Mouse (Mus musculus): ENCODE results near the gene Hdac10.

The Hdac10 gene

DNA sequence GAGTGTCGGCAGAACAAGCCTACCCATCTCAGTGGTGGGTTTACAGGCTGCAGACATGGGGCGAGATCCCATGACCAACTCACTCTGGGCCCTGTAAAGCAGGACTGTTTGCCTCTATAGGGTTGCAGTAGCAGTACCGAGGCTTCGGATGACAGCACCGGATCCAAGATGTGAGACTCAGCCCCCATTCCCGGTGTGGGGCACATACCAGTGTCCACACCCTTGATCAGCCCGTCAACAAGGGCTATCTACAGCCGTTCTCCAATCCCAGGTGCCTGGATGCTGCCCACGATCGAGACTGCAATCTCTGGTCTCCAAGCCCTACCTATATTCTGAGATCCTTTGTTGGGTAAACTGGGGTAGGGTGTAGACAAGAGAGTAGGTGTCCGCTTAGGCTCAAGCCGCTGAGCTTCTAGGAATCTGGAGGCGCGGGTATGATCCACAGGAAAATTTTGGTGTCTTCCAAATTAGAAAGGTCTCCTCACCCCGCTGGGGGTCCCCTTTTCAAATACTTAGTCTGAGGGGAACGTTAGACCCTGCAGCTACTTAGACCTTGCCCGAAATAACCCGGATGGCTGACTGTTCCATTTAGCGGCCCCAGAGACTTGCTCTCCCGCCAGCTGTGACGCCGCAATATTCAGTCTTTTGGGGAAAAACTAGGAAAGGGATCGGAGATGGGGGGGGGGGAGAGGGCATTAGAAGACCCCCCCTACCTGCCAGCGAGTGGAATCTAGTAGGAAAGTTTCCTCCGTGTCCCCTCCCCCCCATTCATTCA lies 20.2 kb upstream of the Hdac10 start:
- DNase-seq (ENCODE audit: low read depth, low spot score), result no peak

DNA sequence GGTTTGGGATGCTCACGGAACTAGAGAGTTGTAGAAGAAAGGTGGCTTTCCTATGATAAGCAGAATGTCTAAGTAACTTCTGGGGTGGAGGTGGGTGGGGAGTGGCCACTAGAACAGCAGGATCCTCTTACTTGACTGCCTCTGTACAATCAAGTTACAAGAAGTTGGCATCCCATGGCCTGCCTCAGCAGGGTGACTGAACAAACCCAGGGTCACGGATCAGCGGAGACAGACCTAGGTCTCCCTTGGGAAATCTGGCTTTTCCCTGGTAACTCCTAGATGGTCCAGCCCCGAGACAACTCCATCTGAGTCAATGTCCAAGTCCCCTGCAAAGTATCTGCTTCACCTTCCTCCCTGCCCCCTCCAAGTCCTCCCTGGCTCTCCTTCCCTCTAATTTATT lies 19.4 kb upstream of the Hdac10 start:
- DNase-seq (ENCODE audit: low read depth, low spot score), result peak; percentile 20

DNA sequence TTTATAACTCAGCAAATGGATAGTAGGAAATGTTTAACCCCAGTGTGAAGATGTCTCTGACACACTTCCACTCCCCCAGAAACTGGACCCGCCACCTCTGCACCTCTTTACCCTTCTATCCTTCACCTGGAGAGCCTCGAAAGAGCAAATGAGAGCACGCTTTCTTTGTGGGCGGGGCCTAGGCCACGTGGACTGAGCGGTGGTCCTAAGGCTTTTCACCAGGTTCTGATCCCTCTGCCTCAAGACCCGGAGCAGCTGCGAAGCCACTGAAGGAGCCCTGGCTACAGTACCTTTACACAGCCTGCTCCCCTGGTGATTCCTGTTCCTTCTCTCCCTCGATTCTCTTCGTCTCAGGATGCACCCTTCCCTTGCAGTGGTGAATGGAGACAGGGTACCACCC lies 19.0 kb upstream of the Hdac10 start:
- peak; percentile 36 for DNase-seq (ENCODE audit: low read depth, low spot score)

DNA sequence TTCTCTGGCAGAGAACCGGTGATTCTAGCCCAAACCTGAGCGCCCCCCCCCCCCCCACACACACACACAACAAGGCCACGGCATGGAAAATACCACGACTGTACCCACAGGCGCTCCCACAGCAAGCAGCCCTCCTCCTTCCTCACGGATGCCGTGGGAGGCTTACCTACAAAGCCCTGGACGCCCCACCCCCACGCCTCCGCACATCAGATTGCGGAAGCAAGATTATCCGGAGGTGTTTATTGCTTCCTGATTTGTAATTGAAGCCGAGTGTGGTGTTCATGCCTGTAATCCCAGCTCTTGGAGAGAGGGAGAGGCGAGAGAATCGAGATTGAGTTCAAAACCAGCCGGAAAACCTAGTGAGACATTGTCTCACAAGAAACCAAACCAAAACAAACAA lies 18.5 kb upstream of the Hdac10 start:
- peak; percentile 62 for DNase-seq (ENCODE audit: low read depth, low spot score)

DNA sequence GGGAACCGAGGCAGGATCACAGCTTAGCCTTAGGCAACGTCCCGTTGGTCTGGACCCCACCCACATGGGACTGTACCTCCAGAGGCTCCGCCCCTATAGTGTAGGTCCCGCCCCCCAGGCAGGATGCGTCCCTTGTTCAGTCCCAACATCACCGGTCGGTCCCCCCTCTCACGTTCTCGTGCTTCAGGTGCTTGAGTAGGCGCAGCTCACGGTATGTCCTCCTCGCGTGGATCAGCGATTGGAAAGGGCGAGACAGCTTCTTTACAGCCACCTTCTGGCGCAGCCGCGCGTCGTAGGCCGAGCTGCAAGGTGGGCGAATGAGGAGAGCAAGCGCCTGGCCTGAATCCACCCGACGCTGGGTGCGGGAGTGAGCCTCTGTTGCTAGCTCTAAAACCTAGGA lies 18.0 kb upstream of the Hdac10 start:
- DNase-seq (ENCODE audit: low read depth, low spot score), result peak; percentile 72

DNA sequence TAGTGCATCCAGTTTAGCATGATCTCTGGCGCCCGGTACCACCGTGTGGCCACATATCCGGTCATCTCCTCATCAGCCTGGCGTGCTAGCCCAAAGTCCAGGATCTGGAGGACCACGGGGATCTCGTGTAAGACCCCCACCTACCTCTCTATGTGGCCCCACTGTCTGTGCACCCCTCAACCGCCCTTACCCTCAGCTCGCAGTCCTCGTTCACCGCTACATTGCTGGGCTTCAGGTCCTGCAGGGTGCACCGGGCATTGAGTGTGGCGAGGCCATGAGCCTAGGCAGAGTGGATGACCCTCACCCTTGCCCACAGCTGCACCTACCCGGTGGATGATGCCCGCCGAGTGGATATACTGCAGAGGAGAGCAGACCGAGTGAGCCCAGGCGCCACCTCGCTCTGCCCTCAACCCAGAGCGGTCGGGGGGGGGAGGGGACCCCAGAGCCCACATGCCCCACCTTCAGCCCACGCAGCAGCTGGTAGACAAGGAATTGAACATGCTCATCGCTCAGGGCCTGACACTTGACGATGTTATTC lies 17.4 kb upstream of the Hdac10 start:
- no peak for DNase-seq (ENCODE audit: low read depth, low spot score)

DNA sequence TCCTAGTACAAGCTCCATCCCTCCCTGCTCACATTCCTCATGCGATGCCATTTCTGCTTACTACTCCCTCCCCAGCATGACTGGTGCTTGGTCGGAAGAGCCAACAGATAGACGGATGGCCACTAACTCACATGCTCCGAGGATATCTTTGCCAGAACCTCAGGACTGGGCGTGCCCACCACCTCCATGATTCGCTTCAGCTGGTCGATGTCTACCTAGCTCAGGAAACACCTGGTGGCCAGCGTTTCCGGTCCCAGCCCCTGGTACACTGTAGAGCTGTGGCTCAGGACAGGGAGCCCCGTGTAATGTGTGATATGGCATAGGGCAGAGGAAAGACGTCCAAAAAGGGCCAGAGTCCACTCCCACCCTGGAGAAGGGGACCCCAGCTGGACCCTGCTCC lies 16.5 kb upstream of the Hdac10 start:
- DNase-seq (ENCODE audit: low read depth, low spot score), result peak; percentile 29

DNA sequence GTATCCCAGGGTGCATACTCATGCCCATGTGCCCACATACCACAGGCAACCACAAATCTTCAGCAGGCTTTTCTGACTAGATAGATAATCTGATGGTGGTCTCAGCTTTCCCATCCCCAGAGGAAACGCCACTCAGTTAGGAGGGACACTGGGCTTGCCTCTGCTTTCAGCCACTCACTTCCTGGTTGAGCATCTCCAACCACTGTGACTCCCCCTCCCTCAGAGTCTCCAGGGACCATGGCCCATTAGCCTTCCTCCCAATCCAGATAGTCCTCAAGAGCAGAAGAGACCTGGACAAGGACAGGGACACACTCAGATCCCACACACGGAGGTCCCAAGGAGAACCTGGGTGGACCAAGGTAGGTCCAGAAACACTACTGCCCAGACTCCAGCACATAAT lies 14.6 kb upstream of the Hdac10 start:
- no peak for DNase-seq (ENCODE audit: low read depth, low spot score)

DNA sequence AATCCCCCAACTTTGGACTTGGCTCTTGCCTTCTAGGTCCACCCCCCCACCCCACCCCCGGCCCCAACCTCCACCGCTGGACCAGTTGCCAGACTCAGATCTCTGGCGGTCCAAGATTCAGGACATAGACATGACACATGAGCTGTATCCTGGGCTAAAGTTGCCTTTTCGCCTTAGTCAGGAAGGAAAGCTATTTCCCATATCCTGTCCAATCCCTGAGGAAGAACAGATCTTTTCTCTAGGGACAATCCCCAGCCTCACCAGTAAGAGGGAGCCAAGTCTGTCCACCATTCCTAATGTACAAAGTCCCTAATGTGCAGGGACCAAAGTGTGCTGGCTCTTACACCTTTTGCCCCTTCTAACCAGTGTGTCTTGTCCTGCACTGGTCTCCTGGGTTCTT lies 13.4 kb upstream of the Hdac10 start:
- DNase-seq (ENCODE audit: low read depth, low spot score), result no peak

DNA sequence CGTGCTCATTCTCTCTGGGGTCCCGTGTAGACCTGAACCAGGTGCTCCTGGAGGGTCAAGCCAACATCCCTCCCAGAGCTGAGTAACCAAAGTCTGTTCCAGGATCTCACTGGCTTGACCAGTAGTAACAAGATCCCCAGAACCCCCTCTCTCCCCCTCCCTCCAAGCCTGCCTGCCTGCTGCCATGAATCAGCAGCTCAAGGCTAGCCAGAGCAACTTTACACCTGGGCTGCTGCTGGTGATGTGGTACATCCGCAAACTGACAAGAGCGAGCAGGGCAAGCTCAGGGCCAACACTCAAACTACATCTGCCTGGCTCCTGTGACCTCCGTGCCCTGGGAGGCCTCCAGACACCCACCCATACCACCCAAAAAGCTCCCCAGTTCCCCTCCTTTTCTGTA lies 12.9 kb upstream of the Hdac10 start:
- DNase-seq (ENCODE audit: low read depth, low spot score), result no peak

DNA sequence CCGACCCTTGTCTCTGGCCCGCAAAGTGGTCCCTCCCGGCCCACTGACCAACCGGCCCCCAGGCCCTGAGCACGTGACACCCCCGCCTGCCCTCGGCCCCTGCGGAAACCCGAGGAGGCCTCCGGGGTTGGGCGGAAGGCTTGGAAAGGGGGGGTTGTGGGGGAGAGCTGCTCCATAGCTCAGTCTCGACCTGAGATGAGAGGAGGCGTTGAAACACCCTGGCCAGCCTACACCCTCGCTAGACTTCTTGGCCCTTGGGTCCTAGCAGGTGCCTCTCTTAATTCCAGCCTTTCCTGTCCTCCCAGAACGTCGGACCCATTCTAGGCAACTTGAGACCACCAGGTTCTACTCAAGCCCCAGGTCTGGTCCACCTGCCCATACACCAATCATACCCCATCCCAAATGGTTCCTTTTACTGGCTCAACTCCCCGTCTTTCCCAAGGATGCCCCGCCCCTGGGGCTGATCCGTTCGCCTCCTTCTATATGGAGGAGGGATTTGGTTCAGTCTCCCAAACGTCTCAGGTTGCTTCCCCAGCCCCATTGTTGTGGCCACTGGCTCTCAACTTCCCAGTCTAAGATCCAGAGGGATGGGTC lies 12.3 kb upstream of the Hdac10 start, which contains the start of gene Mapk12:
Gene Mapk12, minus strand, starts transcription at position 45 of the 594 bp plus-strand sequence.
- DNase-seq (ENCODE audit: low read depth, low spot score), result no peak

DNA sequence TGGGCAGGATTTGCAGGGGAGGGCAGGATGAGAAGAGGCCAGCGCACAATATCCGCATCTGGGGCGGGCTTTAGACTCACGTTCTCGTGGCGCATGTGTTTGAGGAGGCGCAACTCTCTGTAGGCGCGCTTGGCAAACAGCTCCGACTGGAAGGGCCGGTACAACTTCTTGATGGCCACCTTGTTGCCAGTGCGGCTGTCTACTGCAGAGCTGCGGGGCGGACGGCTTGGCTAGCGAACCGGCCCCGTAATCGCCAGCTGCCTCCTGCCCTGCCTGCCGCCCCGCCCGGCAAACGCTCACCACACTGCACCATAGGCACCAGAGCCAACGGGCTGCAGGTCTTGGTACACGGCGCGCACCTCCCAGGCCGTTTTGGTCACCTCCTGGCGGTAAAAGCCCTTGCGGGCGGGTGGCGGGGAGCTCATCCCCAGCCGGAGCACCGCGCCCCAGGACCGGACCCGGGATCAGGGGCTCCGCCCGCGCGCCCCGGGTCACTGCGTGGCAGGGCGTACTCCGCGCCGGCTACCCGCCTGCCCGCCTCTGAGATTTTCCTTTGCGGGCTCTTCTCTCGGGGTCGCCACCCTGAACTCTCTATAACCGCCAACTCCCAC lies 11.7 kb upstream of the Hdac10 start:
- DNase-seq (ENCODE audit: low read depth, low spot score), result no peak

DNA sequence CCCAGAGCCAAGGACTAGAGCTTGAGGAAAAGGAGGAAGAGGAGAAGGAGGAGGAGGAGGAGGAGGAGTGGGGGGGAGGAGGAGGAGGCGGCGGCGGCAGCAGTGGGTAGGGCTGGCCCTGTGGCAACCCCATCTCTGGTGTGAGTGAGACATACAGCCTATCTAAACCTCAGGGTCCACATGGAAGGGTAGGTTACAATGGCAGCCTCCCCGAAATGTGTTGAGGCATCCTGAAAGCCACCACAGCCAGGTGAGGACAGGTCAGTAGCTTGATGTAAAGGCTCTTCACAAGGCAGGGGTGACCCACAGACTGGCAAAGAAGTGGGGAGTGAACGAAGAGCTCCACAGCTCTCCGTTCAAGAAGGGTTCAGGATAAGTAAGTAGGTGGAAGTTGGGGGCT lies 10.0 kb upstream of the Hdac10 start:
- no peak for DNase-seq (ENCODE audit: low read depth, low spot score)

DNA sequence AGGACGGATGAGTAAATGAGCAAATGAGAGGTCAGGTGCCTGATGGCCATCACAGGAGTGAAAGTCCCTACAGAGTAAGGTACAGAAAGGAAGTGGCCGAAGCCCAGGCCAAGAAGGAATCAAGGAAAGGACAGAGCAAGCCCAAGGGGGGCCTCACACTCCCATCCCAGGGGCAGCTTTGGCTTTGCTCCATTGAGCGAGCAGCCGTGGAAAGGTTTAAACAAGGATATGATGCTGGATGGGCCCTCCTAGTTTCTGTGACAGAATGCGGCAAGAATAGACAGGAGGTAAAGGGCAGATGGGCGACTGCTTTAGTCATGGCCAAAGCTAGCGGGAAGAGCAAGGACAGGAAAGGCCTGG lies 9.5 kb upstream of the Hdac10 start:
- DNase-seq (ENCODE audit: low read depth, low spot score), result no peak

DNA sequence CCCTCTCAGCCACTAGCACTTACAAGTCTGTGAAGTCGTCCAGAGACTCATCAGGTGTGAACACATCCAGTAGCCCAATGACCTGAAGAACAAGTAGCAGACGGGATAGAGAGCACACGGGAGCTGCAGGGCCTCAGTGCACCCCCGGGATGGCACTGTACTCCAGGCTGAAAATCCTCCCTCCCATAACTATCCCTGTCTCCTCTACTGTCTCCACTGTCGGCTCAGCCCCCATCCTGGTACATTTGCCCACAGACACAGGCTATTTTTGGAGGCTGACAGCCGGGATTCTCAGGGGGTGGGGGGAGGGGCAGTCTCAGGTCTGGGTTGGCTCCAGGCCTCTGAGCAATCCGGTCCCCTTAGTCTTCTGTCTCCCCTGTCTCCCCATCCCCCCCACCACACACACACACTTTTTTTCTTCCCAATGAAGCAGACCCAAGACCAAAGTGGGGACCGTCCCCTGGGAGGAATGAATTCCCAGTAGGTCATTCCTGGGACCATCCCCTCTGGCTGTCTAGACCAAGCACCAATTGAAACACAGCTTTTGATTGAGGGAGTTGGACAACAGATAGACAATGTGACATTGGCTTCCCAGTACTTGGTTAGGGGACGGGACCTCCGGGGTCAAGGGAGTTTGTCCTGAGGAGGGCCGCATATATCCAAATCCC lies 9.0 kb upstream of the Hdac10 start:
- no peak for DNase-seq (ENCODE audit: low read depth, low spot score)

DNA sequence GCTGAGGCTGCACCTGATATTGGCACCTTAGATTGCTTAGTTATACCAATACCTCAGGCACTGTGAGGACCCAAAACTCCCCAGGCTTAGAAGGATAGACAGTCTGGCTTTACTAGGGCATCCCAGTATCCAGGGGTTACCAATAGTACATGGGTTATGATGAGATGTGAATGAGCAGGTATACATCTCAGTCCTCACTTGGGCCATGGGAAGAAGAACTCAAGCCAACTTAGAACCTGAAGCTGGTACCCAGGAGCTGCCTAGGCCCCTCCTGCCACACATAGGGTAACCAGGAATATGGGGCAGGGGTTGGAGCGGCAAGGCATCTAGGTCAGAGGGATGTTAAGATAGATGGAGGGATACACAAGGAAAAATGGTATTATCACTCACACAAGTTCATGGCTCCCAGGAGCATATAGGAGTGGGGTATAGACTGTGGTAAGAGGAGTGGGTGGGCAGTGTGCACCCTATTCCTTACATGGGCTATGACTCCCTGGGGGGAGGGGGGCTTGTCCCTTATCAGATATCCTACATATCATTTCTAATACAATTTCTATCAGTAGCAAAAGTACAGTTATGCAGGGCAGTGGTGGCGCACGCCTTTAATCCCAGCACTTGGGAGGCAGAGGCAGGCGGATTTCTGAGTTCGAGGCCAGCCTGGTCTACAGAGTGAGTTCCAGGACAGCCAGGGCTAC lies 8.1 kb upstream of the Hdac10 start:
- no peak for DNase-seq (ENCODE audit: low read depth, low spot score)

DNA sequence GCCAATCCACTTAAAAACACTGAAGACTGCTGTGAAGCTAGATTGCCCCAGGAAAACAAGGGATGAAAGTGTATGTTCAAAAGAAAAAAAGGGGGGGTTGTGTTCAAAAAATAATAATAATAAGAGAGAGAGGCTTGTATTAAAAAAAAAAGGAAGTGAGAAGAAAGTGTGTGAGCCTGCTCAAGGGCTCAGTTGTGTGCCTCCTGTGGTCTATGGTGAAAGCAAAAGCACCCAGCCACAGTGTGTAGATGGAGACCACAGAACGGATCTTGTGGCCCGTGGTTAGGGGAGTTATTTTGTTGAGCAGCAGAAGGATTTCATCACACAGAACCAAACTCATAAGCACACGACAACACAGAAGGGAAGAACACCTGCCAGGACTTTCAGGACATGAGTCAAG lies 2.8 kb upstream of the Hdac10 start:
- peak; percentile 88 for DNase-seq (ENCODE audit: low read depth, low spot score)

DNA sequence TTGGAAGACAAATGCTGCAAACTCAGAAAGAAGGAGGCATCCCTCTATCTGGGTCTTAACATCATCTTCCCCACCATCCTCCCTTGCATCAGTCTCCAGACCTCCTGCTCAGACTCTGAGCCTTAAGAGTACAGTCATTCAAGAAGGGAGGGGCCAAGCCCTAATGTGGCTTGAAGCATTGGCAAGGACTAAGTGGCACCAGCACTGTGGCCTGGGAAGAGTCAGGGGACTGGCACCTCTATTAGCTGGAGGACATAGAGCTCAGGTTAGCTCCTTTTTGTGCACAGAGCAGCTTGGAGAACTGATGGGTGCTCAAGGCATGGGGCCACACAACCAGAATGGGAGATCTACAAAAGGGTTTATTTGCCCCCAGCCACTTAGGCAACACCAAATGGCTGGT lies 1.7 kb upstream of the Hdac10 start:
- DNase-seq (ENCODE audit: low read depth, low spot score), result no peak

DNA sequence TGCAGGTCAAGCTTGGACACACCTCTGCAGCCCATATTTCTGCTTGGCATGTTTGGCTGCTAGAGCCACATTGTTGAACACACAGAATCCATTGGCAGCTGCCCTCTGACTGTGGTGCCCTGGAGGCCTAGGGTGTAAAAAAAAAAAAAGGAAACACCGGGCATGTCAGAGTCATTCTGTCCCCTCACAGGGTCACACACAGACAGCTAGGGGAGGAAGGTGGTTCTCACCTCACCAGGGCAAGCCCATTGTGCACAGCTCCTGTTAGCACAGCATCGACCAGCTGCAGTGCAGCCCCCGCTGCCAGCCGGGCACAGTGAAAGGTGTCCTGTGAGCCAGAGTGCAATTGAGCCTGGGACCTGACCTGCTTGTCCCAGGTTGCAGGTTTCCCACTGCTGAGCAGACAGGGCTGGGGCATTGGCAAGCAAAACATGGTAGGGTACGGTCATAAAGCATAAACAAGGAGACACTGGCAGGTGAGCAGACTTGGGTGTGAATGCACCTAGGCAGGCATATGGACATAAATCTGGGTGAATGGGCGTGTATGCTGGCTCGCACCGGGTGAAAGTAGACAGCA lies 1.0 kb downstream of the Hdac10 start:
- DNase-seq (ENCODE audit: low read depth, low spot score), result peak; percentile 35

DNA sequence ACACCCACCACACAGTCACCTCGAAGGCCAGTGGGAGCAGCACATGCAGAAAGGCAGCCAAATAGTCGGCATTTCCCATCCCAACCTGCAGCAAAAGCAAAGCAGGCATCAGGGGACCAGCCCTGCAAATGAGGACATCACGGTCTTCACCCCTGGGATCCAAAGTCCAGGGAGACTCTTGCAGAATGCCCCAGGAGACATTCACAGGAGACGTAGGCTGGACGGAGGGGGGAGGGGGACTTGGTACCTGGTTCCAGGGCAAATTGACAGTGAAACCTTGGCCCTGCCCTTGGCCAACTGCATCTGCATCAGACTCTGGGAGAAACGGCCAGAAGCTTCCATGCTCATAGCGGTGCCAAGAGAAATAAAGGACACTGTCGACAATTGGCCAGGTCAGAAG lies 1.9 kb downstream of the Hdac10 start:
- DNase-seq (ENCODE audit: low read depth, low spot score), result no peak

DNA sequence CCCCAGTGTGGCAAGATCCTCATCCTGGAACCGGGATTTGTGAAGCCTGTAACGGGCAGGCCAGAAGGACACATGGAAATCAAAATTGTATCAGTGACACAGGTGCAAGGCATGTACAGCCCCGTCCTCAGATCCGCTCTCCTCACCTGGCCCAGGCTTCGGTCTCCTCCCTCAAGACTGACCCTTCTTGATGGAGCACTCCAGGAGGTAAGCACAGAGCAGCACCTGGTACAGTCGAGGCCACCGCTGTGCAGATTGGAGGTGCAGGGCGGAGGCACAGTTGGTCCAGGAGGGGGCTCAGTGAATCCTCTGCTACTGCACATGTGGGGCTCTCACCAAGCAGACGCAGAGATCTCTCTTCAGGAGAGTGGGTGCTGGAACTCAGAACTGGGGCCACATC lies 3.1 kb downstream of the Hdac10 start:
- DNase-seq (ENCODE audit: low read depth, low spot score), result no peak
